Mouse (Mus musculus): Measurements from ENCODE around the gene Immp2l. TPM values are rescaled to one million over a fixed set of nuclear protein-coding genes. Genes with fewer than 3 reads are reported as not detected.

The Immp2l gene
- total RNA-seq, 1 experiment: 11.4 TPM

DNA sequence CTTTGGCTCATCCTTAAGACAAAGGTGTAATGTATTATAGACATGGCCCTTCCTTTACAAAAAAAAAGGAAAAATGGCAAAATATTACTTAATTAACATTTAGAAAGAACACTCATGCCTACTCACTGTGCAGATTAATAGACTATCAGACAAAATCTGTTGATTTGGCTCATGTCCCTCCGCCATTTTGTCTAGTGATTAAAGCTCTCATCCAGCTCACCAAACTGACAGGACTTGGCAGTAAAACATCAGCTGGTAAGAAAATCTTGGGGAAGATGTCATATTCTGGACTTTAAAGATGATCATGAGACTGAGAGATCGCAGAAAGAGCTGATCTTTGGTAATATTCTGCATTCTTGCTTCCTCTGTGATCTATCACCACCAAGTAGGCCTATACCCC, 293.5 kb downstream of the Immp2l start:
- in situ Hi-C loops (cut with MboI; ENCODE audit: low sequenced_read_pairs in 2 of 2, unreplicated experiment in 2 of 2): no loop called here
- TF ChIP-seq ZNF384 (IDR thresholded peaks at IDR 0.05; ENCODE audit: low read depth, low read length) (no peak), MAFK (IDR thresholded peaks at IDR 0.05; ENCODE audit: insufficient read depth, low read depth, low read length) (no peak), ZC3H11A (IDR thresholded peaks at IDR 0.05; ENCODE audit: borderline replicate concordance, low read depth, low read length) (no peak), HCFC1 (IDR thresholded peaks at IDR 0.05; ENCODE audit: borderline replicate concordance, insufficient read depth, low read length) (no peak), CHD2 (IDR thresholded peaks at IDR 0.05; ENCODE audit: low read depth, low read length) (no peak)
- no peak overlapping the region for H3K9ac ChIP-seq (ENCODE audit: insufficient read depth, low read depth, low read length, poor library complexity, severe bottlenecking)
- H3K27ac ChIP-seq (ENCODE audit: insufficient read depth, low read depth, low read length, poor library complexity, severe bottlenecking): no peak overlapping the region
- H3K36me3 ChIP-seq (ENCODE audit: control insufficient read depth, insufficient read depth, low read length, poor library complexity, severe bottlenecking): no peaks in the 10 kb centered on the region
- no peaks in the 10 kb centered on the region for H3K9me3 ChIP-seq (ENCODE audit: control insufficient read depth, insufficient read depth, low read depth, low read length)
- H3K4me3 ChIP-seq (ENCODE audit: insufficient read depth in 1 of 2, low read depth in 1 of 2, low read length in 2 of 2, poor library complexity in 1 of 2, severe bottlenecking in 1 of 2): no peak overlapping the region
- no peaks in the 10 kb centered on the region for H3K4me1 ChIP-seq (ENCODE audit: control insufficient read depth in 2 of 2, insufficient read depth in 2 of 2, low read length in 2 of 2, poor library complexity in 1 of 2)
- DNase-seq (ENCODE audit: low read depth, low spot score): no peak

DNA sequence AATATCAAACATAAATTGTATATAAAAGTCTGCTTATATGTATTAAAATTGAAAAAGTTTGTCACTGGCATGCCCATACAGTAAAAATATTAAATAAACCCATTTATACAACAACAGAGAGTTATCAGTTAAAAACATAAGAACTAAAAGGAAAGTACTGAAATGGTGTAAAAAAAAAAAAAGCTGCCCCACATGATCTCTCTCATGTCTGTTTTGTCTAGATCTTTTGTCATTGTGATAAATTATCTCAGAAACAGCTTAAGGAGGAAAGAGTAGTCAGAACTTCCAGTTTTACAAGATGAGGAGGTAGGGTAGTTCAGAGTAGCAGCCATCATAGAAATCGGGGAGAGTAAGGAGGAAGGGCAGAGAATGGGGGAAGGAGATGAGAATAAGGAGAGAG, 298.1 kb downstream of the Immp2l start:
- in situ Hi-C loops (cut with MboI; ENCODE audit: low sequenced_read_pairs in 2 of 2, unreplicated experiment in 2 of 2): no loop called here
- TF ChIP-seq ZC3H11A (IDR thresholded peaks at IDR 0.05; ENCODE audit: borderline replicate concordance, low read depth, low read length) (no peak), CHD2 (IDR thresholded peaks at IDR 0.05; ENCODE audit: low read depth, low read length) (no peak)
- H3K9ac ChIP-seq (ENCODE audit: insufficient read depth, low read depth, low read length, poor library complexity, severe bottlenecking): no peak overlapping the region
- H3K27ac ChIP-seq (ENCODE audit: insufficient read depth, low read depth, low read length, poor library complexity, severe bottlenecking): no peak overlapping the region
- H3K4me1 ChIP-seq (ENCODE audit: control insufficient read depth in 2 of 2, insufficient read depth in 2 of 2, low read length in 2 of 2, poor library complexity in 1 of 2): peaks cover 2 to 4% of the 10 kb centered on the region in 2 experiments; a peak in 1 of 4 replicates
- H3K9me3 ChIP-seq (ENCODE audit: control insufficient read depth, insufficient read depth, low read depth, low read length): no peaks in the 10 kb centered on the region
- no peak for DNase-seq (ENCODE audit: low read depth, low spot score)
- H3K4me3 ChIP-seq (ENCODE audit: insufficient read depth in 1 of 2, low read depth in 1 of 2, low read length in 2 of 2, poor library complexity in 1 of 2, severe bottlenecking in 1 of 2): no peak overlapping the region
- no peaks in the 10 kb centered on the region for H3K36me3 ChIP-seq (ENCODE audit: control insufficient read depth, insufficient read depth, low read length, poor library complexity, severe bottlenecking)

DNA sequence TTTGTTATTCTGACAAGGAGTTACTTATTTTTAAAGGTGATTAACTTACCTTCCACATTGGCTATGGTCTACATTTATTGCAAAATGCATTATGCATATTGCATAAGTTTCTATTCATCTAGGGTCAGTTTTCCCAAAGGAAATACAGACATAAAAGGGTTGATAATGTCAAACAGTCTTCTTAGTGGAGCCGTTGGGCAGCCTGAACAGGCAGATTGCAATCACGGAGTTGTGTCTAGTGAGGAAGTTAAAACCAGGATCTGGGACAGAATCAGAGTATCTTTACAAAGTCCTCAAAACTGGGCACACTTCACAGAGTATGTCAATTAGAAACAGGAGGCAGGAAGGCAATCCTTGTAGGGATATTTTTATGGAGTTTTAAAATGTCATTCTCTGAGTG, 300.5 kb downstream of the Immp2l start:
- TF ChIP-seq HCFC1 (IDR thresholded peaks at IDR 0.05; ENCODE audit: borderline replicate concordance, insufficient read depth, low read length) (no peak), ZC3H11A (IDR thresholded peaks at IDR 0.05; ENCODE audit: borderline replicate concordance, low read depth, low read length) (no peak), ZNF384 (IDR thresholded peaks at IDR 0.05; ENCODE audit: low read depth, low read length) (no peak), MAFK (IDR thresholded peaks at IDR 0.05; ENCODE audit: insufficient read depth, low read depth, low read length) (no peak), CHD2 (IDR thresholded peaks at IDR 0.05; ENCODE audit: low read depth, low read length) (no peak)

DNA sequence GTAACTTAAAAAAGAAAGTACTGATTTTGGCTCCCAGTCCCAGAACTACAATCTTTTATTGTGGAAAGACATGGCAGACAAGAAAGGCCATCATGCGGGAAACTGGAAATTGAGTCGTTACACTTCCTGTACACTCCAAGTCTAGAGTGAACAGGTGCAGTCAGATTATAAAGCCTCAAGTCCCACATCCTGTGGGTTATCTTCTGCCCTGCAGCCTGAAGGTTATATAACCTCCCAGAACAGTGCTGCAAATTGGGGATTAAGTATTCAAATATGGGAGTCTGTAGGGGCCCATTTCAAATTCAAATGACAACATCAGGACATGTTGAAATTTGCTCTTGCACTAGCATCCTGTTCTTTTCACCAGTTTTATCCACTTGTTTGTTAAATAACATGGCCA, 301.9 kb downstream of the Immp2l start:
- Histone ChIP-seq H3K9me3 (ENCODE audit: control insufficient read depth, insufficient read depth, low read depth, low read length) (no peaks in the 10 kb centered on the region), H3K36me3 (ENCODE audit: control insufficient read depth, insufficient read depth, low read length, poor library complexity, severe bottlenecking) (no peaks in the 10 kb centered on the region), H3K4me1 (ENCODE audit: control insufficient read depth in 2 of 2, insufficient read depth in 2 of 2, low read length in 2 of 2, poor library complexity in 1 of 2) (peaks cover 2 to 4% of the 10 kb centered on the region in 2 experiments; a peak in 1 of 4 replicates), H3K4me3 (ENCODE audit: insufficient read depth in 1 of 2, low read depth in 1 of 2, low read length in 2 of 2, poor library complexity in 1 of 2, severe bottlenecking in 1 of 2) (no peak overlapping the region), H3K9ac (ENCODE audit: insufficient read depth, low read depth, low read length, poor library complexity, severe bottlenecking) (no peak overlapping the region), H3K27ac (ENCODE audit: insufficient read depth, low read depth, low read length, poor library complexity, severe bottlenecking) (no peak overlapping the region)
- no peak for DNase-seq (ENCODE audit: low read depth, low spot score)
- TF ChIP-seq MAFK (IDR thresholded peaks at IDR 0.05; ENCODE audit: insufficient read depth, low read depth, low read length) (no peak), ZNF384 (IDR thresholded peaks at IDR 0.05; ENCODE audit: low read depth, low read length) (no peak), CHD2 (IDR thresholded peaks at IDR 0.05; ENCODE audit: low read depth, low read length) (no peak), HCFC1 (IDR thresholded peaks at IDR 0.05; ENCODE audit: borderline replicate concordance, insufficient read depth, low read length) (no peak), ZC3H11A (IDR thresholded peaks at IDR 0.05; ENCODE audit: borderline replicate concordance, low read depth, low read length) (no peak)
- in situ Hi-C loops (cut with MboI; ENCODE audit: low sequenced_read_pairs in 2 of 2, unreplicated experiment in 2 of 2): no loop called here

More for the DNA sequence above, 300.5 kb downstream of the Immp2l start:
- Histone ChIP-seq H3K27ac (ENCODE audit: insufficient read depth, low read depth, low read length, poor library complexity, severe bottlenecking) (no peak overlapping the region), H3K4me1 (ENCODE audit: control insufficient read depth in 2 of 2, insufficient read depth in 2 of 2, low read length in 2 of 2, poor library complexity in 1 of 2) (peaks cover 2 to 4% of the 10 kb centered on the region in 2 experiments; a peak in 1 of 4 replicates), H3K36me3 (ENCODE audit: control insufficient read depth, insufficient read depth, low read length, poor library complexity, severe bottlenecking) (no peaks in the 10 kb centered on the region), H3K4me3 (ENCODE audit: insufficient read depth in 1 of 2, low read depth in 1 of 2, low read length in 2 of 2, poor library complexity in 1 of 2, severe bottlenecking in 1 of 2) (no peak overlapping the region), H3K9me3 (ENCODE audit: control insufficient read depth, insufficient read depth, low read depth, low read length) (no peaks in the 10 kb centered on the region), H3K9ac (ENCODE audit: insufficient read depth, low read depth, low read length, poor library complexity, severe bottlenecking) (no peak overlapping the region)
- in situ Hi-C loops (cut with MboI; ENCODE audit: low sequenced_read_pairs in 2 of 2, unreplicated experiment in 2 of 2): no loop called here
- DNase-seq (ENCODE audit: low read depth, low spot score): no peak

Data from ES-E14 (cell line).